ENCODE assay signal across 1 mouse cellular context in the genomic region with DNA sequence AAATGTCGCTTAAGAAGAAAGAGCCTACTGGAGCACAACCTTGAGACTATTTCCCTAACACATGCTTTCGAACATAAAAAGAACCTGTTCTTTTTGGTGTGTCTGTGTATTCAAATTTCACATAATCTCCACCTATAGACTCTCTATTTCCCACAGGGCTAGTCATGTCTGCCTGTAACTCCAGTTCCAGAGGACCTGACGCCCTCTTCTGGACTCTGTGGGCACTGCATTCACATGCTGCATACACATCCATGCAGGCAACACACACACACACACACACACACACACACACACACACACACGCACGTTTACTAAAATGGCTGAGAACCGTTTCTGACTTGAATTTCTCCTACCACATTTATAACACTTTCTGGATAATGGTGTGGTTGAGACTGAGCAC.
TF ChIP-seq lines count a peak whose summit lies in the region.

No protein-coding gene starts in this region.

TF ChIP-seq in MEL, 35 proteins besides CTCF, POLR2A, EP300 and RAD21 (continued from another document):
- TF ChIP-seq ELF1 (IDR thresholded peaks at IDR 0.05; ENCODE audit: low read depth, low read length) (no peak), MXI1 (IDR thresholded peaks at IDR 0.05; ENCODE audit: low read depth, low read length) (no peak), ETS1 (IDR thresholded peaks at IDR 0.05; ENCODE audit: low read depth, low read length) (no peak), USF1 (IDR thresholded peaks at IDR 0.05; ENCODE audit: low read depth, low read length) (no peak), E2F4 (IDR thresholded peaks at IDR 0.05; ENCODE audit: borderline replicate concordance, low read depth, low read length) (no peak), GATA1 (IDR thresholded peaks at IDR 0.05; ENCODE audit: low read depth, low read length) (no peak), BHLHE40 (IDR thresholded peaks at IDR 0.05; ENCODE audit: borderline replicate concordance, low read depth, low read length) (no peak), JUND (IDR thresholded peaks at IDR 0.05; ENCODE audit: low read depth, low read length) (no peak), SMC3 (IDR thresholded peaks at IDR 0.05; ENCODE audit: low read depth, low read length) (no peak), POLR2AphosphoS5 (IDR thresholded peaks at IDR 0.05; ENCODE audit: borderline replicate concordance, low read depth, low read length) (no peak), CHD2 (IDR thresholded peaks at IDR 0.05; ENCODE audit: low read length) (no peak), HCFC1 (IDR thresholded peaks at IDR 0.05; ENCODE audit: low read depth, low read length) (no peak), ZMIZ1 (IDR thresholded peaks at IDR 0.05; ENCODE audit: low read depth, low read length) (no peak), RCOR1 (IDR thresholded peaks at IDR 0.05; ENCODE audit: low read depth, low read length) (no peak), ZC3H11A (IDR thresholded peaks at IDR 0.05; ENCODE audit: low read depth, low read length) (no peak), TCF12 (IDR thresholded peaks at IDR 0.05; ENCODE audit: low read depth, low read length) (no peak), TAL1 (IDR thresholded peaks at IDR 0.05; ENCODE audit: low read length) (no peak)
